Mouse (Mus musculus) liver, embryonic 16.5 days (tissue): ENCODE data around the gene Cacna1a. TPM values are rescaled to one million over a fixed set of nuclear protein-coding genes. Genes with fewer than 3 reads are reported as not detected.

Experiments
- ATAC-seq: fragments of 200-750 bp; cut with Nextera tagmentation; 2 replicates; pipeline ENCODE4 v1.8.0; 2017; ENCODE audit warnings: low read depth, mild to moderate bottlenecking, moderate number of reproducible peaks, moderate library complexity
- H3K27ac ChIP-seq: fragments of 300-500 bp; sonication (generic); 2 replicates; pipeline ENCODE4 v1.5.1; 2014; ENCODE audit warnings: mild to moderate bottlenecking, low read length
- H3K27me3 ChIP-seq: fragments of 300-500 bp; sonication (generic); 2 replicates; pipeline ENCODE4 v1.6.1; 2014; ENCODE audit warnings: low read depth, low read length, mixed read lengths; ENCODE audit not compliant: control insufficient read depth, insufficient read depth
- H3K36me3 ChIP-seq: fragments of 300-500 bp; sonication (generic); 2 replicates; pipeline ENCODE4 v1.6.1; 2014; ENCODE audit warnings: mild to moderate bottlenecking; ENCODE audit not compliant: control insufficient read depth, insufficient read depth
- H3K4me1 ChIP-seq: fragments of 300-500 bp; sonication (generic); 2 replicates; pipeline ENCODE4 v1.6.1; 2014; ENCODE audit warnings: low read depth, low read length, mixed read lengths; ENCODE audit not compliant: control insufficient read depth
- H3K4me2 ChIP-seq: fragments of 300-500 bp; sonication (generic); 2 replicates; pipeline ENCODE4 v1.6.1; 2014; ENCODE audit warnings: low read depth, low read length, mixed read lengths
- H3K4me3 ChIP-seq: fragments of 300-500 bp; sonication (generic); 2 replicates; pipeline ENCODE4 v1.5.1; 2014; ENCODE audit warnings: low read depth, mild to moderate bottlenecking, low read length
- H3K9ac ChIP-seq: fragments of 300-500 bp; sonication (generic); 2 replicates; pipeline ENCODE4 v1.6.1; 2014; ENCODE audit warnings: low read depth, low read length
- H3K9me3 ChIP-seq: fragments of 300-500 bp; sonication (generic); replicated peaks from 2 replicates; pipeline ENCODE4 v1.6.1; 2016; ENCODE audit warnings: low read length; ENCODE audit not compliant: control insufficient read depth
- WGBS: fragments of 180-500 bp; shearing (Covaris S2); extraction: QIAGEN DNeasy Blood & Tissue Kit; methylation state at CpG from one replicate; pipeline ENCODE4 v1.1.7; 2014; ENCODE audit not compliant: insufficient replicate concordance; 5-methylcytosine and 5-hydroxymethylcytosine counted together
- polyA plus RNA-seq: library from polyadenylated mRNA; unstranded; fragments of >200 nt; fragmentation: Nextera tagmentation; extraction: Ambion mirVana; gene quantifications from 2 replicates; pipeline ENCODE4 v1.2.1, GENCODE M21; 2015

The Cacna1a gene
- polyA plus RNA-seq, 1 experiment from 2014 or later: 0.32 TPM

DNA sequence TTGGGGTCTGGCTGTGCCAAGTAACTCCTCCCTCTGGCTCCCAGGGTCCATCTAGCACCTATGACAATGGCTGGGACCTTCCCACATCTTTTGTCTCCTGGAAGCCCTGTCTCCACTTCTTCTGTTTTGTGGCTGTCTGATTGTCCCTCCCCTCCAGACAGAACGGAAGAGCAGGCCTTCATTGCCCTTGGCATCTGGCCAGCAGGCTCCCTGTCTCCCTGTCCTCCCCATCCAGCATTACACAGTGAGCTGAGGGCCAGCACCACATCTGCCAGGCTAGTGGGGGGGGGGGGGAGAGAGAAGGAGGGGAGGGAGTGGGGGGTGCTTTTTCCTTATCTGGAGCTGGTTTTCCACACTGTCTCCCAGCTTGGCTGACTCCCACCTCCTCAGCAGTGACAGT lies 53.8 kb downstream of the Cacna1a start:
- no peak overlapping the region for H3K9ac ChIP-seq
- 14% methylated on average over 1 of the region's 1 CpGs for WGBS
- H3K4me2 ChIP-seq: no peak overlapping the region
- no peaks in the 10 kb centered on the region for H3K4me1 ChIP-seq
- no peaks in the 10 kb centered on the region for H3K9me3 ChIP-seq
- no peak overlapping the region for H3K27ac ChIP-seq
- ATAC-seq: no peak
- no peaks in the 10 kb centered on the region for H3K36me3 ChIP-seq
- H3K27me3 ChIP-seq: no peaks in the 10 kb centered on the region
- no peak overlapping the region for H3K4me3 ChIP-seq

DNA sequence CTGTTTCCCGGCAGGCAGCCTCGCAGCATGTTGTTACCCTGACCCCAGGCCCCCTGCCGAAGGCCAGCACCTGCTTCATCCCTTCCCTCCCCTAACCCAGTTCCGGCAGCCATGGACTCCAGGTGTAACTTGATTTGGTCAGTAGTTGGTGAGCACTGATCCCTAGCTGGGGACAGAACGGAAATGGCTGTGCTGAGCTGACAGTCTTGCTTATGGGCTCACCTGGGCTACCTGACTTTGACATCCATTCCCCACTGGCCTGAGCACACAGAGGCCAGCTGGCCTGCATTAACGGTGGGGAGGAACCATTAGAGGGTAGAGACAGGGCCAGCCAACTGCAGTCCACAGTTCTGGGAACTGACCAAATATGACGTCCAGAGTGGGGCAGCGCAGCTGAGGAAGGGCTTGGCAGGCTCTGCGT lies 58.3 kb downstream of the Cacna1a start:
- Histone ChIP-seq H3K27ac (no peak overlapping the region), H3K4me1 (no peaks in the 10 kb centered on the region), H3K27me3 (no peaks in the 10 kb centered on the region), H3K4me2 (no peak overlapping the region), H3K36me3 (no peaks in the 10 kb centered on the region), H3K9me3 (no peaks in the 10 kb centered on the region), H3K4me3 (no peak overlapping the region), H3K9ac (no peak overlapping the region)
- 68% methylated on average over 9 of the region's 9 CpGs for WGBS
- ATAC-seq: no peak

DNA sequence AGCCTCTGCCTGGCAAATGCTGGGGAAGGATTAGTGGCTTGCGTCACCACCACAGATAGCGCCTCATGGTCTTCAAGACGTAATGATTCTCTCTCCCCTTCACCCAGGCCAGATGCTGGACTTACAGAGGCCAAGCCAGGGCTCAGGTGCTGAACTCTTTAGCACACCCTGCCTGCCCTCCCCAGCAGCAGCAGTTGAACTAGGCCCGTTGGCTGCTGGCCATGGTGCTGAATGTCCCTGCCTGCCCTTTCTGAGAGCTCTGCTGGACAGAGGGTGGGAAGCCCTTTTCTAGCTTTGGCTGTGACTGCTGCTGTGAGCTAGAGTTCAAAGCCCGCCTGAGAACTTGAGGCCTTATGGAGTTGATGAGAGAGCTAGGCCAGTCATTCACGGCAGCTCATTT lies 66.3 kb downstream of the Cacna1a start:
- no peak for ATAC-seq
- no peak overlapping the region for H3K4me3 ChIP-seq
- 26% methylated on average over 6 of the region's 6 CpGs for WGBS
- H3K27me3 ChIP-seq: no peaks in the 10 kb centered on the region
- no peaks in the 10 kb centered on the region for H3K4me1 ChIP-seq
- H3K9me3 ChIP-seq: no peaks in the 10 kb centered on the region
- H3K9ac ChIP-seq: no peak overlapping the region
- H3K4me2 ChIP-seq: no peak overlapping the region
- H3K27ac ChIP-seq: no peak overlapping the region
- H3K36me3 ChIP-seq: no peaks in the 10 kb centered on the region

DNA sequence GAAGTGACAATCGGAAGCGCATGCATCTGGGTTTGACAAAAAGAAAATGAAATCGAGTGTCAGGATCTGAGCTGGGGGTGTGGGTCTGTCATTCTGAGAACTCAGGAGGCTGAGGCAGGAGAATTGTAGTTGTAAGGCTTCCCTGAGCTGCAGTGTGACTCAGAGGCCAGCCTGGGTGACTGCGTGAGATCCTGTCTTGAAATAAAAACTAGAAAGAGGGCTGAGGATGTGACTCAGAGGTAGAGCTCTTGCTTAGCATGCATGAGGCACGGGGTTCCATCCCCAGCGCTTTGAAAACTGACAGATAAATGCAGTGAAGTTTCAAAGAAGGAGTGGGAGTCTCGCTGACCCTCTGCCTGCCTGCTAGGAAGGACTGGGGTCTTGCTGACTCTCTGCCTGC lies 70.6 kb downstream of the Cacna1a start:
- H3K4me3 ChIP-seq: no peak overlapping the region
- no peaks in the 10 kb centered on the region for H3K4me1 ChIP-seq
- no peak for ATAC-seq
- H3K4me2 ChIP-seq: no peak overlapping the region
- no peak overlapping the region for H3K27ac ChIP-seq
- H3K9me3 ChIP-seq: no peaks in the 10 kb centered on the region
- H3K27me3 ChIP-seq: no peaks in the 10 kb centered on the region
- no peaks in the 10 kb centered on the region for H3K36me3 ChIP-seq
- WGBS: 46% methylated on average over 7 of the region's 7 CpGs
- H3K9ac ChIP-seq: no peak overlapping the region

DNA sequence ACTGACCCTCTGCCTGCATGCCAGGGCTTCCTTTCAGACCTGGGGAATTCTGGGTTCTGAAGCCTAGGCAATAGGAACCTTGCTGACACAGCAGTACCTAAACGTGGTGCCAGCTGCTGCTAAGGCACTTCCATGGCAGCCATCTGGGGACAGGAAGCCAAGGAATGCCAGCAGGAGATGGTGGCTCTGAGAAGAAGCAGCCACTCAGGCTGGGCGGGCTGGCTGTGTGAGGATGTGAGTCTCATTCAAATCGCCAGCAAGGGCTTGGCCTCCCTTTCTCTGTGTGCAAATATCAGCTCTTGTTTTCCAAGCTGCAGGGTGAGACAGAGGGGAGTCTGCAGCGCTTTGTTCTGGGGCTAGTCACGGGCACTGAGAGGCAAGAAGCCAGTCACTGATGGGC lies 71.0 kb downstream of the Cacna1a start:
- H3K27ac ChIP-seq: no peak overlapping the region
- H3K36me3 ChIP-seq: no peaks in the 10 kb centered on the region
- 16% methylated on average over 5 of the region's 5 CpGs for WGBS
- ATAC-seq: no peak
- no peak overlapping the region for H3K4me3 ChIP-seq
- no peak overlapping the region for H3K9ac ChIP-seq
- no peaks in the 10 kb centered on the region for H3K4me1 ChIP-seq
- no peaks in the 10 kb centered on the region for H3K9me3 ChIP-seq
- H3K27me3 ChIP-seq: no peaks in the 10 kb centered on the region
- H3K4me2 ChIP-seq: no peak overlapping the region

DNA sequence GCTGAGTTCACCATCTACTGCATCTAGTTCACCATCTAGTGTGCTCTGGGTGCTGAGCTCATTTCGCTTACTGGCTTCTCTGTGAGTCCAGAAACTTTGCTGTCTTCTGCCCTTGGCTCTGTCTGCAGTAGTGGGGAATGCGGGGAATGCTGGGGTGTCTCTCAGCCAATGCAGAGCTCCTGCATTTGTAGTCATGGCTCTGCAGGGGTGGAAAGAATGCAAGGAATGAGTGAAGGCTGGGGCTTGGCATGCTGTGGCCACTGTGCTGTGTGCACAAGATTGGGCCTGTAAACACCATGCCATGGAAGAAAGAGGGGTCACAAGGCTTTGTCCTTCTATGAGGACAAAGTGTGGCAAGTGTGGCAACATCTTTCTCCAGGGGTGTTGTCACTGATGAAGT lies 72.5 kb downstream of the Cacna1a start:
- no peak overlapping the region for H3K4me3 ChIP-seq
- no peaks in the 10 kb centered on the region for H3K27me3 ChIP-seq
- 36% methylated on average over 2 of the region's 2 CpGs for WGBS
- no peak overlapping the region for H3K4me2 ChIP-seq
- H3K4me1 ChIP-seq: no peaks in the 10 kb centered on the region
- no peak overlapping the region for H3K9ac ChIP-seq
- no peak overlapping the region for H3K27ac ChIP-seq
- H3K36me3 ChIP-seq: no peaks in the 10 kb centered on the region
- ATAC-seq: no peak
- no peaks in the 10 kb centered on the region for H3K9me3 ChIP-seq

DNA sequence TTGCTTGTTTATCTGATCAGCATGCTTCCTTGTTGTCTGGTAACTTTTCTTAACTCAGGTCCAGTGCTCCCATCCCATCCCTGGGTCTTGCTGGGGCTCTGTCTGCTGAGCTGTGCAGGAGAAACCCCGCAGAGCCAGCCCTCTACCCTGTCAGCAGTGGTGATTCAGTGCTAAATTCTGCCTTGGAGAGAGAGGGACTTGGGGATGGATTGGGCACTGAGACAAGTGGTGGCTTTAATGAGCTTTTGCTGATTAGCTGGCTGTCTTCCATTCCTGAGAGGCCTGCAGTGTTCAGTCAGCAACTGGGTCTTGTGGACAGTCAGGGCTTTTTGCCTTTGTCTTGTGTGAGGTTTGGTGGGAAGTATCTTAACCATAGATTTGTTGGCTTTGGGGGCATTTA lies 78.7 kb downstream of the Cacna1a start:
- Histone ChIP-seq H3K9ac (no peak overlapping the region), H3K9me3 (no peaks in the 10 kb centered on the region), H3K4me1 (no peaks in the 10 kb centered on the region), H3K4me3 (no peak overlapping the region), H3K27me3 (no peaks in the 10 kb centered on the region), H3K4me2 (no peak overlapping the region), H3K27ac (no peak overlapping the region), H3K36me3 (no peaks in the 10 kb centered on the region)
- no peak for ATAC-seq
- 41% methylated on average over 1 of the region's 1 CpGs for WGBS

DNA sequence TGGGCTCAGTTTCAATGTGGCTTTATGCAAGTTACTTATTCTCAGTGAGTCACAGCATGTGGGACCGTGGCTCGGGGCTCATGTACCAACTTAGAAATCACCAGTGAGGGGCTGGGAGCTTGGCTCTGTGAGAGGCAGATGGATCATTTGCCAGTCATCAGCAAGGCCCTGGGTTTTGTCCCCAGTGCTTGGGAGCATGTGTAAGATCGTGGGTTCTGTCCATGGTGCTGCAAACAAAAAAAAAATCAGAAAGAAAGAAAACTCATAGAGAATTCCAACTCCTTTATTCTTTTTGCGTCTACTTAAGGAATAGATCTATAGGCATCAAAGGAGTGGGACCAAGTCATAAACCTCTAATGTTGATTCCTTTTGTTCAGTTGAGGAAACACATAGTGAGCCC lies 80.8 kb downstream of the Cacna1a start:
- Histone ChIP-seq H3K9me3 (no peaks in the 10 kb centered on the region), H3K9ac (no peak overlapping the region), H3K36me3 (no peaks in the 10 kb centered on the region), H3K27me3 (no peaks in the 10 kb centered on the region), H3K27ac (no peak overlapping the region), H3K4me1 (no peaks in the 10 kb centered on the region), H3K4me2 (no peak overlapping the region), H3K4me3 (no peak overlapping the region)
- ATAC-seq: no peak
- 58% methylated on average over 4 of the region's 4 CpGs for WGBS

DNA sequence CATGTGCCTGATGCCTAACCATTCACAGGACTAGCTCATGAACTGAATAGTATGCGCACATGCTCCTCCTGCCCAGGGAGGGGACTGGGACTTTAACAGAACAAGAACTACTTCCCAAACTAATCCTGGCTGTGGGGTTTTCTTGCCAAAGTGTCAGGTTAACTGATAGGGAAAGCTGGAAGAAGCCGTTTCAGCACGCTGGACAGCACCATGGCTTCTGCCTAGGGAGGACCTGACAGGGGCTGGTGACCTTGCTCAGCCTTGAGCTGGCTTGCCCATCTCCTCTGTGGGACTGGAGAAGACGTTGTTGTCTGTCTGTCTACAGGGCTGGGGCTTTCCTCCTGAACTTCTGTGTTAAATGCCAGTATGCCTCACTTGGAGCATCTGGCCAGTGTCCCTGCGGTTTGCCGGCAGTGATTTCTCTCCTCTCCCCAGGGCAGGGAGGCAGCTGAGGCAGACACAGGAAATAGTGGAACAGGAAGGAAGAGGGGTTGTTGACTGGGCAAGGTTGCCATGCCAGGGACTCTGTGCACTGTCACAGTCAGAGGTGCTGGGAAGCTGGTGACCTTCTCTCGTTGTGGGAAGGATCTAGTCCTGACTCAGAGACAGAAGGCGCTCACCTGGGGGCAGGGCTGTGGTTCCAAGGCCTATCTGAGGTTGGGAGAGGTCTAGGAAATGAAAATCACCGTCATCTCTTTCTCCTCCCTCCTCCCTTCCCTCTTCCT lies 83.2 kb downstream of the Cacna1a start:
- Histone ChIP-seq H3K27ac (no peak overlapping the region), H3K36me3 (no peaks in the 10 kb centered on the region), H3K4me2 (no peak overlapping the region), H3K9me3 (no peaks in the 10 kb centered on the region), H3K9ac (no peak overlapping the region), H3K4me1 (no peaks in the 10 kb centered on the region), H3K27me3 (no peaks in the 10 kb centered on the region), H3K4me3 (no peak overlapping the region)
- ATAC-seq: no peak
- WGBS: 24% methylated on average over 9 of the region's 9 CpGs
